Mouse (Mus musculus) skeletal muscle tissue, adult 2 months (tissue): ENCODE data around the gene Ccl3.

ENCODE experiments used
- DNase-seq: peaks from one replicate; pipeline ENCODE4 v3.0.0-alpha.2; 2012; ENCODE audit warnings: low read depth, low spot score

Gene Ccl3

DNA sequence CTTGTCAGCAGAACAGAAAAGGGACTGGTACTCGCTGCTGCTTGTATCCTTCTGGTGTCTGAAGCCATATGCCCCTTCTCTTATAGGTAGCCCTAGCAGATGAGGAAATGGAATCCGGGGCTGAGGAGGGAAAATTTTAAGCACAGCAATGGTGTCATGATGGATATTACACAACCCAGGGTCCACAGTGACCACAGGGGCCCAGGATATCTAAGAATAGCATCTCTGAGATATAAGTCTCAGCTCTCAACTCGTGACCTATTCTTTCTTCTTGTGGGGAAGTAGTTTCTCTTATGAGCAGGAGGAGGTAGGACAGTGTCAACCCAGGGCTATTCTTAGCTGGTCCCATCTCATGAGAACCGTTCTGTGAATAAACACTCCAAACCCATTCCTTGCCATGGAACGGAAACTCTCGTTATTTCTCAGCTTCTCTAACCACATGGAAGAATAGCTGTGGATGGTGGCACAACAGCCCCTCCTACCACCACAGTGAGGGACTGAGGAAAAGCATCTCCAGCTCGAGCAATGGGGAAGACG lies at the start of gene Ccl3:
TSS of gene Ccl3 (minus strand) at position 51 of the 537 bp plus-strand sequence.
- DNase-seq = no peak

DNA sequence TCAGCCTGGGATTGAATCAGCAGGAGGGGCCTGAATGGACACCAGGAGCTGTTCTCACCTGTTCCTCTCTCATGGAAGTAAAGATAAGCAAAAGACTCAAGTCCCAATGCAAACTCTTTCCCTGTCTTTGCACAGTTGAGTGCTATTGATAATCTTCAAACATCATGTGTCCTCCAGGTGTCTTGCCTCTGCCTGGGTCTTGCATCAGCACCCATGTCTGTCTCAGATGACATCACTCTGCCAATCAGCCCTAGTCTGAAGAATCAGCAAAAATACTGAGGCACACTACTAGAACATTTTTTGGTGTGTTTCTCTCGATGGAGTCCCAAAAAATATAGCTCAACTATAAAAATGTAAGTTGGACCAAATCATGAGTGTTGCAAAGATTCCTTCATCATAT lies 42.9 kb upstream of the Ccl3 start:
- DNase-seq = no peak

GRCm38 (mm10) chr11:83689918-83690317 lies 40.8 kb upstream of the Ccl3 start:
- DNase-seq = no peak

DNA sequence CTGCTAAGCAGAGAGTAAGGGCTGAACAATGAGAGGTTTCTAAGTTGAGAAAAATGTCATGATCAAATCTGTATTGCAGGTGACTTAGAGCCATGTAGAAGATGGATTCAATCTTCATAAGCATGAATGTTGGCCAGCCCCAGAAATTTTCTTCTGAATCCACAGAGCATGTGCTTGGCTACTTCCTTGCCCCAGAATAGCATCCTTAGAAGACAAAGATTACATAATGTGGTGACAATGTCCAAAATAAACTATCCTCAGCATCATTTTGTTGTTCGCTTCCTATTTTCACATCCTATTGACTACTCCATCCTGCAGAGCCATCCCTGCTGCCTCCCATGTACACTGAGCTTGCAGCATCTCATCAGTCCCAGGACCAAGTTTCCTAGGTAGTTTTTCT lies 26.5 kb upstream of the Ccl3 start:
- no peak for DNase-seq

- DNase-seq = no peak
Measured at GRCm38 (mm10) chr11:83671743-83672142, 22.6 kb upstream of the Ccl3 start.

GRCm38 (mm10) chr11:83663532-83663931 lies 14.4 kb upstream of the Ccl3 start:
- DNase-seq = no peak

DNA sequence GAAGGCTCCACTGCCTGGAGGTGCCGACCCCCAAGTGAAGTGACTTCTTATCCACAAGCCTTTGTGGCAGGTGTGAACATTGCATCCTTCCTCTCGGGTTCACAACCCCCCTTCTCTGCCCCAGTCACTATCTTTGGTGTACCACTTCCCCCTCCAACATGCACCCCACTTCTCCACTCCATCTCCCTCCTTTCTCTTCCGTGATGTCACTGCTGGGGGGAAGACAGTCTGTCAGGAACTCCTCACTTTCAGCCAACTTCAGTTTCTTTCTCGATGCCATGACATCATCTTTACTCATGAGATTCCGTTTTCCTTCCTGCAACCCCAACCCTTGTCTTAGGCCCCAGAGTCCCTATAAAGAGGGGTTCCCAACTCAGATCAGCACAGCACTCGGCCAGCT lies 13.0 kb upstream of the Ccl3 start, which contains the start of gene Ccl4:
TSS of gene Ccl4 (plus strand) at position 381 of the 400 bp plus-strand sequence.
- DNase-seq = no peak

DNA sequence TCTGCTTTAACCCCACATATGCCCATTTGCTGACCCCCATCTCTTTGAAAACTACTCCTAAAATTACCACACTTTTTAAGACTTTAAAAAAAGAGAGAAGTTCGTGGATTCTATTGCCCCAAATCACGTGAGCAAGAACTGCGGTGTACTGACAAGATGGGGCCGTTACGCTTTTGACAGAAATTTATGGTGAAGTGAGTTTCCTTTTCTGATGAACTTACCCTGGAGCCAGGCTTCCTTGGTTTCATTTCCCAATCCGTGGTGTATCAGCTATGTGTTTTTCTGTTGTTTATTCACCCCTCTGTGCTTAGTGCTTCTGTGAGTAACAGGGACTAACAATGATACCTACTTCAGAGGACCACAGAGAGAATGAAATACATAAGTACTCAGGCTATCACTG lies 9.6 kb upstream of the Ccl3 start:
- DNase-seq = no peak

- no peak for DNase-seq
Measured at GRCm38 (mm10) chr11:83657508-83657907, 8.4 kb upstream of the Ccl3 start.

DNA sequence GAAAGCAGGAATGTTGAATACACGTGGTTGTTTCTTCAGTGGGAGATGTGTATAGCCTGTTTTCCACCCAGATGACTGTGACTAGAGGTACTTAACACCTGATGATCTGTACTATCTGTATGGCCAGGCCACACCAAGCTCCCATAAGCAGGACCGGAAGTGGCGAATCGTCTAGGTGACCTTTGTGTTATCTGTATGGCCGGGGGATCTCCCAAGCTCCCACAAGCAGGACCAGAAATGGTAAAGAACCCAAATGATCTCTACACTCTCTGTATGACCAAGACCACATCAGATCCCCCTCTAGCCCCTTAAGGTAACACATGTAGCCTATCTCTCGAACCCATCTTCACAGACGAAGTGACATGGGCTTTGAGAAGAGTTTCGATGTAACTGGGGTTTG lies 5.5 kb upstream of the Ccl3 start:
- no peak for DNase-seq

GRCm38 (mm10) chr11:83646356-83647149 lies 2.6 kb downstream of the Ccl3 start:
- DNase-seq = no peak

DNA sequence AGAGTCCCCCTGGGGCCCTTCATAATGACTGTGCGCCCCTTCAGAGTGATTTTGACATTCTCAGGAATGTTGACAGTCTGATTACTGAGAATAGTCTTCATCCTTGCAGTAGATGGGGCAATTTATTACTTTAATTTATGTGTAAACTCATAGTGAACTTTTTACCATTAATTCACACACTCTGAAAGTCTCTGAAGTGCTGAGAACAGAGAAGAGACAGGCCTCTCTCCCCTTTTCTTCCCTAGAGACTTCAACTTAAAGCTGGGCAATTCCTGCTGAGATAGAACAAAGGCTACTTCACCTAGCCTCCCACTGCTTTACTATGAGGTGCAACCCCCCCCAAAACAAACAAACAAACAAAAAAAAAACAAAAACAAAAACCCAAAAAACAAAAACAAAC lies 3.6 kb downstream of the Ccl3 start, which contains the start of gene Rpl9-ps1:
TSS of gene Rpl9-ps1 (minus strand) at position 101 of the 400 bp plus-strand sequence.
- no peak for DNase-seq

- DNase-seq = no peak
Measured at GRCm38 (mm10) chr11:83641216-83641615, 7.9 kb downstream of the Ccl3 start.

- peak; percentile 30 for DNase-seq
Measured at GRCm38 (mm10) chr11:83640141-83640540, 9.0 kb downstream of the Ccl3 start.

DNA sequence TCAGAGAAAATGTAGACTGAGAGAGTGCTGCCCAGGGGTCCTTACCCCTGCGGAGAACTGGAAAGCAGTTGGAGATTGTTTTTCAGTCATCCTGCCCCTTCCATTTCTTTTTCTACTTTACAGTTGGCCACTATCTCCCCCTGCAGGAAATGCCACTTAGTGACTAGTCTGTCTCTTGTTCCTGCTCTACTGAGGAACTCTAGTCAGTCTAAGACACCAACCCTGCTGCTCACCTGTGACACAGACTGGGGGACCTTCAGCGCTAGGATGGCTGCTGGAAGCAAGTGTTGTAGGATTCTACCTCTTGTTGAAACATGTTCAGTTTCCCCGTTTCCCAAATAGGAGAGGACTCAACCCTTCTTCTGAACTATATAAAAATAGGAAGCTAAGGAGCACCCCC lies 9.6 kb downstream of the Ccl3 start:
- no peak for DNase-seq

GRCm38 (mm10) chr11:83638934-83639333 lies 10.2 kb downstream of the Ccl3 start:
- DNase-seq = no peak

- no peak for DNase-seq
Measured at GRCm38 (mm10) chr11:83636742-83637235, 12.4 kb downstream of the Ccl3 start.

DNA sequence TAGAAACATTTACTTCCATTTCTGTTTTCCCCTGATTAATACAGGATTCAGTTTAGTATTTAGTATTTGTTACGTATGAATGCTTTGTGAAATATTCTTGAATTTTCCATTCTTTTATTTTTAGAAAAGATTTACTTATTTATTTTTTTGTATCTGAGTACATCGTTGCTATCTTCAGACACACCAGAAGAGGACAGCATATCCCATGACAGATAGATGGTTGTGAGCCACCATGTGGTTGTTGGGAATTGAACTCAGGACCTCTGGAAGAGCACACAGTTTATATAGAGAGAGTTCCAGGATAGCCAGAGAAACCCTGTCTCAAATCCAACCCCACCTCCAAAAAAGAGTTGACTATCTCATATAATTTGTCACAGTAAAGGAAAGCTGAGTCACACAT lies 14.3 kb downstream of the Ccl3 start:
- no peak for DNase-seq

DNA sequence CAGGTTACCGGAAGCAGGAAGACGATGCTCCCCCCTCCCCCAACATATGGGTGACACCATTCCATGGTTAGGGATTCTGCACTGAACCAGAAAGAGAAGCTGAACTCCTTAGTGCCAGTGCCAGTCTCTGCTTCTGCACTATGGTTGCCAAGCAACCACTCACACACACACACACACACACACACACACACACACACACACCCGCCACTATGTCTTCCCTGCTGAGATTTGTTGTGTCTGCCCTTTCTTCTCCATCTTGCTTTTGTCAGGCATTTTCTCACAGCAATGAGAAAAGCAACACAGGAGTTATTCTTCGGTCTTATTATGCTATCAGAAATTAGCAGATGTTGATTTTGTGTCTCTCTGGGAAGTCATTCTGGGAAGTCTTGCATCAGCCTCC lies 14.7 kb downstream of the Ccl3 start:
- no peak for DNase-seq

GRCm38 (mm10) chr11:83632744-83633143 lies 16.4 kb downstream of the Ccl3 start:
- no peak for DNase-seq

GRCm38 (mm10) chr11:83631065-83631464 lies 18.1 kb downstream of the Ccl3 start:
- DNase-seq = peak; percentile 21

GRCm38 (mm10) chr11:83630630-83631029 lies 18.5 kb downstream of the Ccl3 start:
- no peak for DNase-seq

DNA sequence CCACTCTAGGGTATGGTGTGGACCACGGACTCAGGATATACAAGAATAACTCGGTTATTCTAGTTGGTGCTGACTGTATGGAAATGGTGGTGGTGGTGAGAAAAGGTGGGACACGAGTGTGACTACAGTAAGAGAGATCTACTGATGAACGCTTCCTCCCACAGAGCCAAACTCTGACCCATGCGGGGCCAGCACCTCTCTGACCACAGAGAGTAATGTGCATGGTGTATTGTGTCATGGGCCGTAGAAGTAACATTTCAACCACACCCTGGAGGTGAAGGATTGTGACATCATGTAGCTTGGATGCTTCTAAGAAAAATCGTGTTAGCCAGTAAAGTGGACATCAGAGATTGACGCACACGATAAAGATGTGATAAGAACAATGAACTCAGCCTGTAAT lies 20.3 kb downstream of the Ccl3 start:
- DNase-seq = no peak
